Mouse (Mus musculus): ENCODE data around the gene Cmtm7.

Cmtm7 gene

GRCm38 (mm10) chr9:114767030-114767429, 14.6 kb downstream of the Cmtm7 start:
- in situ Hi-C loops (cut with MboI): no loop called here

- in situ Hi-C loops (cut with MboI): no loop called here
These were observed 18.3 kb downstream of the Cmtm7 start for GRCm38 (mm10) chr9:114763341-114763740.

GRCm38 (mm10) chr9:114761848-114762247, 19.8 kb downstream of the Cmtm7 start:
- in situ Hi-C loops (cut with MboI): no loop called here

- in situ Hi-C loops (cut with MboI): no loop called here
These were observed 21.3 kb downstream of the Cmtm7 start for GRCm38 (mm10) chr9:114760353-114760752.

GRCm38 (mm10) chr9:114759886-114760285, 21.8 kb downstream of the Cmtm7 start:
- in situ Hi-C loops (cut with MboI): no loop called here

- in situ Hi-C loops (cut with MboI): no loop called here
These were observed 22.9 kb downstream of the Cmtm7 start for GRCm38 (mm10) chr9:114758801-114759200.

GRCm38 (mm10) chr9:114758272-114758671, 23.4 kb downstream of the Cmtm7 start:
- in situ Hi-C loops (cut with MboI): no loop called here

- in situ Hi-C loops (cut with MboI): no loop called here
These were observed 28.7 kb downstream of the Cmtm7 start for GRCm38 (mm10) chr9:114752863-114753484.

GRCm38 (mm10) chr9:114752311-114752710, 29.3 kb downstream of the Cmtm7 start:
- in situ Hi-C loops (cut with MboI): no loop called here

GRCm38 (mm10) chr9:114751582-114751981, 30.1 kb downstream of the Cmtm7 start:
- in situ Hi-C loops (cut with MboI): no loop called here

GRCm38 (mm10) chr9:114747466-114747865, 34.2 kb downstream of the Cmtm7 start:
- in situ Hi-C loops (cut with MboI): no loop called here

- in situ Hi-C loops (cut with MboI): no loop called here
These were observed 34.6 kb downstream of the Cmtm7 start for GRCm38 (mm10) chr9:114747012-114747411.

GRCm38 (mm10) chr9:114745654-114746053, 36.0 kb downstream of the Cmtm7 start:
- in situ Hi-C loops (cut with MboI): no loop called here

- in situ Hi-C loops (cut with MboI): no loop called here
These were observed 36.5 kb downstream of the Cmtm7 start for GRCm38 (mm10) chr9:114745163-114745562.

- in situ Hi-C loops (cut with MboI): no loop called here
These were observed 38.9 kb downstream of the Cmtm7 start for GRCm38 (mm10) chr9:114742731-114743130.

- in situ Hi-C loops (cut with MboI): no loop called here
These were observed 41.3 kb downstream of the Cmtm7 start for GRCm38 (mm10) chr9:114740336-114740735.

GRCm38 (mm10) chr9:114736442-114736841, 45.2 kb downstream of the Cmtm7 start:
- in situ Hi-C loops (cut with MboI): no loop called here

GRCm38 (mm10) chr9:114733238-114733637, 48.4 kb downstream of the Cmtm7 start:
- in situ Hi-C loops (cut with MboI): no loop called here

- in situ Hi-C loops (cut with MboI): no loop called here
These were observed 49.6 kb downstream of the Cmtm7 start for GRCm38 (mm10) chr9:114731871-114732682.

GRCm38 (mm10) chr9:114731011-114731755, 50.5 kb downstream of the Cmtm7 start, which contains the start of gene Cmtm6:
Gene Cmtm6, plus strand, starts transcription at chr9:114731116.
- in situ Hi-C loops (cut with MboI): no loop called here

GRCm38 (mm10) chr9:114729911-114730805, 51.5 kb downstream of the Cmtm7 start:
- in situ Hi-C loops (cut with MboI): no loop called here
